Mouse (Mus musculus): ENCODE data around the gene Dusp11.
"Not testable (repeated sequence)": the region's sequence is repeated elsewhere in the genome, so short reads cannot be mapped to it uniquely, and the experiment has no call there.

Dusp11 gene

DNA sequence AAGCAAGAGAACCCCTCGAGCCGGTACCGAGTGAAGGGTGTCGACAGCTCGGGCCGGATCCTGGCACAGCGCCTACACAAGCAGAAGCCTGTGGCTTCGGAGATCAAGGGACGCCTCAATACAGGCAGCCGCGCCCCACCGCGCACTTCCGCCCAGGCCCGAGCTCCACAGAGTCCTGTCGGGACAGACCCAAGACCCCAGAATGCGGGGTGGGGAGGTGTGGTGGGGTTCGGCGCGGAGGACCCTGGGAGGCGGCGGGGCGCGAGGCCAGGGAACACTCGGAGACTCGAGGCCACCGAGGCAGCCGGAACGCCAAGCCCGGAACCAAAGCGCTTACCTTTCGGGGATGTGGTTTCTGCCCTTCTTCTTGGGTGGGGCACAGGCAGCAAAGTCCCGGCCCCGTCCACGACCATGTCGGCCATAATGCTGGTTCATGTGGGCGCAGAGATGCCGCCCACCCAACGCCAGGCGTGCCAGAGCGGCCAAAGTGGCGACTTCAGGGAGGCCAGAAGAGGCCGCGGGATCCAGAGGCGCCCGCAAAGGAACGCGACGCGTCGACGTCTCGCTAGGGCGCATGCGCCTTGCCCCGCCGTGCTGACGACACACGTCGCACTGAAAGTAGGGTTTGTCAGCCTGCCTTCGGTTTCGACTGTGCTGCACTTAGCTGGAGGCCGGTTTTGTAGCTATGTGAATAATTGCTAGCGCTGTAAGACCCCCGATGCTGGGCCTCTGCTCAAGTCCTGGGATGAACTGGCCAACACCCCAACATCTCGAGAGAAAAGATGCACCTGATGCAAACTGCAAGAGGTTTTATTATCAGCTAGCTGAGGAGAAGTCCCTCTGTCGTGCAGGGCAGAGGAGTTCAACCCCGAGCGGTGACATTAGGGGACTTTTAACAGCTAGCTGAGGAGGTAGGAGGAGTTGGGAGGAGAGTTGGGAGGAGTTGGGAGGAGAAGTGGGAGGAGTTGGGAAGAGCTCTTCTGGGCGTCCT is at the start of gene Dusp11:
Dusp11 (minus strand) TSS at position 567 of the 991 bp plus-strand sequence.
- peak; percentile 91 for DNase-seq (ENCODE audit: low spot score)

DNA sequence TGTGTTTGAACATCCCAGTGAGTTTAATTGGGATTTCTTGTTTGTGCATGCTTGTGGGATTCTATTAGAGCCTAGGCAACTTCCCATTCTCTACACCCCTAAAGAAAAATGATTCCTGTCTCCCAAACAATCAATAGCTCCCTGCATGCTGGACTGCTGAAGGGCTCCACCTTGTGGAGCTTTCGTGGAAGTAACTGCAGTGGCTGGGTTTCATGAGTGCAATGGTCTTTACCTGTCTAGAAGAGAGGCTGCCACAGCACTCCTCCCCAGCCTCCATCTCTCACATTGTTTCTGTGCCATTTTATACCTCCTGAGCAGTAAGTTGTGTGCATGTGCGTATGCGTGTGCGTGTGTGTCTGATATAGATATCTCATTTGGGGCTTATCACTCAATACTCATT is 48.5 kb upstream of the Dusp11 start:
- DNase-seq (ENCODE audit: low spot score) = peak; percentile 37

DNA sequence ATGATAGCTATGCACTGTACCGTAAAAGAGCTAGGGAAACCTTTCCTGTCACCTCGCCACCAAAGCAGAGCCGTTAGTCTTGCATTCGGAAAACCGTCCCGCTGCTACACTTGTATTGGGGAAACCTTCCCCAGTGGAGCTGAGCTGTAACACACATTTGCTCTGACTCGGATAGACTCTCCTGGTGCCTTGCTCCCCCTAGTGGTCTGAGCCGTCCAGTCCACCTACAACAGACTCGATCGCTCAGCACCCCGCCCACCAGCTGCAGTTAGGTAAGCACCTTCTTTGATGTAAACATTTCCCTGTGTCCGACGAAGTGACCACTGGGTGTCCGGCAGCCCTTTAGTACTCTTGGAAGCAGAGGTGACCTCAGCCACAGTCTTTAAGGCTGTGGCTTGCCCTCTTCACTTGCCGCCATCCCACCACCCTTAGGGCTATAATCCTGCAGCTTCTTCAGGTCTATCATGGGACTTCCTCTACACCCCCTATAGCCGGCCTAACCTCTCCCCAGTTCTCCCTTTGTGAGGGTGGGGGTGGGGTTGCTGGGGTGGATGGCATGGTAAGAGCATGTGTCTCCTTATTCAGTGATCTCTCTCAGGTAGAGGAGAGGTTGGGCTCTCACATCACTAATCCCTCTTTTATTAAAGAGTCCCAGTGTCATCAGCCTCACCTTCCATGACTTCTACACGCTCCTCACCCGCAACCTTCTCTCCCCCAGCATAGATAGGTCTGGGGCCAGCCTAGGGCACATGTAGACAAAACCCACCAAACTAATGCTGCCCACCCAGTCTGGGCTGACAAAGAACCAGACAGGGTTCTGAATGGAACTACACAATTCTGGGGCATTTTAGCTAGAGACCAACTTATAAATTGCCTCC is 43.0 kb upstream of the Dusp11 start:
- peak; percentile 60 for DNase-seq (ENCODE audit: low spot score)

DNA sequence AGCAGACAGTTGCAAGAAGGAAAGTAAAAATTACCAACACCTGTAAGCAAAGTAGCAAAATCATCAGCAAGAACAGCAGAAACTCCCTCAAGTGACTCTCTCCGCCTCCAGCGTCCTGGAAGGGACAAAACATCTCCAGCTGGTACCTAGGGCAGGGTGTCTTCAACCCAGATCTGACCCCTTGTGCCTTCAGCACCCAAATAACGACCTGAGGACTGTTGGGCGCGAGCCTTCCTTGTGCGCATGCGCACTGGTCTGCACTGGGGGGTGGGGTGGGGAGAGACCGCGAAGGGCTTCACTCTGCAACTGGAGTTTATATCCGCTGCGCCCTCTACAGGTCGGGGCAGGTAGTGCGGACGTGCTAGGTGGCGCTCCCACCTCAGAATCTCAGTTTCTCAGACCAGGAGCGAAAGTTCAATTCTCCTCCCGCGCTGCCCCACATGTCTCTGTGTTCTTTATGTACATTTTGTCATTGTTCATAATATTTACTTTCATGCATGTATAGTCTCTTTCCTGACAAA is 42.0 kb upstream of the Dusp11 start:
- DNase-seq (ENCODE audit: low spot score) = no peak

DNA sequence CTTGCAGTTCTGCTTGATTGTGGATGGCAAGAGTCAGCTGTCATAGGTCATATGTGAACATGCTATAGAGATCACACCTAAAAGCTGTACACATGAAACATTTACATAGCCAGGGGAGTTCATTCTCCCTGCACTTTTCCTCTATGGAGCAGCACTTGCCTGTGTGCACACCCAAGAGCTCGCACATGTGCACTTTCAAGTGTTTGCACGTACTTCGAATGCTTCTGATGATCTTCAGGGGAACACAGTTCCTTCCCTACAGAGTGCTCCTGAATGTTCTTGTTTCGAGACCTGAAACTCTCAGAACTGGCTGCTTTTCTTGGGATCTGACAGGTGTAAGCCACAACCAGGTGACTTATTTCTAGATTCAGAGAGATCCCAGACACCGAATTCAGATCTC is 29.3 kb upstream of the Dusp11 start:
- not testable (repeated sequence) for DNase-seq (ENCODE audit: low spot score)

DNA sequence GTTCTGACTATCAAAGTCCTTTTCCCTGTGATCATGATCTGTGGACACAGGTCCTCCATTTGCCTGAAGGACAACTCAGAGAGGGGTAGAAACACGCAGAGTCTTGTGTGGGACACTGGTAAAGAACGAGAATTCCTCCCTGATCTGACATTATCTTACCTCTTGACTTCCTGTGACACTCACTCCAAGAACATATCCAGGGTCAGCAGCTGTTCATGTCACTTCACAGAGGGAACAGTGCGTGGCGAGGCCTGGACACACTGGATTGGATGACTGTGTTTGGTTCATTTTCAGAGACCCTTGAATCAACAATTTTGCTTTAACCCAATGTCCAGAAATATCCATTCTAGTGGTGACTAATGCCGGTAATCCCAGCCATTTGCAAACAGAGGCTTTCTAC is 28.1 kb upstream of the Dusp11 start:
- not testable (repeated sequence) for DNase-seq (ENCODE audit: low spot score)

DNA sequence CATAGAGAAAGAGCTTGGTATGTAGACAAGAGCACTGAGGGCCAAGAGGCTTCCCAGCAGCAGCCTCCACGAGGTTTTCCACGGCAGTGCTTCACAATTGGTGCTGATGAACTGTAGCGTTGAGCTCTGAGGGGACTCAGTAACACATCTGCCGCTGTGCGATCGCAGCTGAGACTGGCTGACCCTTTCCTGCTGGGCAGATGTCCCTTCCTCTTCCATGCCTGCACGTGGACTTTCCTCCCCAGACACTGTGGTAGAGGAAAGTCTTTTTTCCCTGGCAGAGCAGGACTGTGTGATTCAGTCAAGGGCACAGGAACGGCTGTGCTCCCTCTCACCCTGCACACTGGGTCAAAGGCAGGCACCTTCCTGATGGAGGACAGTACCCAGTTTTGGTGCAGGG is 22.9 kb upstream of the Dusp11 start:
- no peak for DNase-seq (ENCODE audit: low spot score)

DNA sequence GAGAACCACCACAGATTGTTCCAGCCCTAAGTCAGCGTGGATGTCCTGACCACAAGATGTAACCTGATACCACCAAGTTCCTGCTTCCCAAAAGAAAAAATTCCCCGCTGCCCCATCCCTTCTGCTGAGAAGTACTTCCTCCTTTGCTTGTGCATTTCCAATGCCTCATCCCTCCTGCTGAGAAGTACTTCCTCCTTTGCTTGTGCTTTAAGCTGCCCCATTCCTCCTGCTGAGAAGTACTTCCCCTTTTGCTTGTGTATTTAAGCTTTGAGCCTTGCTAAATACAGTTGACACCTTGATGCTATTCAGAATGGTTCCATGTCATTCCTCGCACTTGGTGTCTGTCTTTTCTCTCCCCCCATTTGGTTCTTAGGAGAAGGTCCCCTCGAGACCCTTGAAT is 17.3 kb upstream of the Dusp11 start:
- not testable (repeated sequence) for DNase-seq (ENCODE audit: low spot score)

DNA sequence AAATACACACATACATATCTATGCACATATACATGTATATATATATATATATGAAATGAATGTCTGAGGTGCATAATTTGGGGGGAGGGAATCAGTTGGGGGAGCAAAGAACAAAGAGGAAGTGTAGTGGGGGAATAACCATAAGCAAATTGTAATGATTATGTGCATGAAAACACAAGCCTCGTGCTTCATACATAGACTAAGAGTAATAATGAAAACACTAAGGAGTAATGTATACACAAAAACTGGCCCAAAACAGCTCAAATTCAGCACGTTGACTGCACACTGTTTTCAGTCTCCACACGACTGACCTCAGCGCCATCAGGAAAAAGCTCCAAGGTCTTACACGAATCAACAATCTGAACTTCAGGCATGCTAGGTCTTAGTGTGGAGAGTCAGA is 14.8 kb upstream of the Dusp11 start:
- no peak for DNase-seq (ENCODE audit: low spot score)

DNA sequence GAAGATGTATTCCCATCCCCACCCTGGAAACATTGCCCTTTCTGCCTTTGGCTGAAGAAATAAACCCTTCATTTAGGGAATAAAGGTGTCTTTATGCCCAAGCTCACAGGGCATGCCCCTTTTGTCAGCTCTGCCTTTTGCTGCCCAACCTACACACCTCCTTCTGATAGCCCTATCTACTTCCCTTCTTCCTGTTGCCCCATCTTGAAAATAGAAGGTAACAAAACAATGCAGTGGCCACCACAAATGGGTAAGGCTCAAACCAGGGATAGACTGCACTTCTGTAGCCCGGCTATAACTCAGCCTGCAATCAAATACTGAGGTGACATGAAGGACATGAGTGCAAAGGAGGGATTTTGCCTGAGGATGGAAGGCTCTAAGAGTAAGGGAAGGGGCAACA is 14.3 kb upstream of the Dusp11 start:
- DNase-seq (ENCODE audit: low spot score) = no peak

DNA sequence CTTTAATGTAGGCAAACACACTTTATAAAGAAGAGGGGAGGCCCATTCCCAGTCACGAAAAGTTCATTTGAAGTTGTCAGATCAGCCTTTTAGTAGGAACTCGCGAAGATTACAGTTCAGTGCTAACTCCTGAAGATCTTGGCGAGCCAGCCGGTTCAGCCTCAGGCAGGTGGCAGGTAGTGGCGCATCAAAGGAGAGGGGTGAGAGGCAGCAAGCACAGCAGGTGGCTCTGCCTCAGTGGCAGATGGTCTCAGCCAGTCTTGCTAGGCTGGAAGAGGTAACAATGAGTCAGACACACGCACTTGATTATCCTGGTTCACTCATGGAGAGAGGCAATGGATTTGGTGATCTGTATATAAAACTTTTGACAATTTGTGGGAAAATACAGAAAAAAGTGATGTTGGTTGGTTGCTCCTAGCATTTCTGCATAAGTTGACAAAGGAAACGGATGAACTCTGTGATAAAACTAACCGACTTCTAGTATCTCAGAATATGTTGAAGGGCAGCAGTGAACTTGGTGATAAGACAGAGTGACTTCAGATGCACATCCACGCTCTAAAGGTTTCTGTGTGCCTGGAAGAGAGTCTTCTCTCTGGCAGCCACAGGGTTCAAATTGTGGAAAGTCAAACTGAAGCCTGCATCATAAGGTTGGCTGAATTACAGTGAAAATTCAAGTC is 13.6 kb upstream of the Dusp11 start:
- DNase-seq (ENCODE audit: low spot score) = no peak

DNA sequence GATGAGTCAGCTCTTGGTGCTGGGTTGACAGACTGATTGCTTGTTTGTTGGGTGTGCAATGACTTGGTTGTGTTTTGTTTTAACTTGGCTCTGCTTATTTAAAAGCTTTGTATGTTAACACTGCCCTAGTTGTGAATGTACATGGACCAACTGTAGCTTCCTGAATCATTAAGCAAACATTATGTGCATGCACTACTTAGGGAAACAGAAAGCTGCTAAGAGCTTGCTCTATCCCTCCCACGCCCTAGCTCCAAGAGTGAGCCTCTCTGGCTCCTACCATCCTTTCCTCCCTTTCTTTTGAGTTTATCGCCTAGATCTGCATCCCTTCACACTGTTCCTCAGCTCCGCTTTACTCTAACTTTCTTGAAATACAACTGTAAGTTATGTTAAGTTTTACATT is 11.9 kb upstream of the Dusp11 start:
- DNase-seq (ENCODE audit: low spot score) = no peak

DNA sequence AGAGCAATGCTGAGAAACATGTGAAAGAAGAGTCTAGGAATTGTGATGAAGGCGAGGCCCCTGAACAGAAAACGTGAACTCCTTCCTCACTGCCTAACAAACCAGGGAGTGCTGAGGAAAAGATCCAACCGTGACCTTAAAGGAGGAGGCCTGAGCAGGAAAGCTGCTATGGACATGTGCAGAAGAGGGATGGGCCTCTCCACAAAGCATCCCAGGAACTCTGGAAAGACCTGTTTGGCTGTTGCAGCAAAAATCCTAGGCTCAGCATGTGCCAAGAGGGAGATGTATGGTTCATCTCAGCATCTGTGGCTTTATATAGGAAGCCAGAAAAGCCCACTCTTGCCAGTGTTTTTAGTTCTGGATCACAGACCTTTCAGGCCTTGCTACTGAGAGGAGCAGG is 11.2 kb upstream of the Dusp11 start:
- no peak for DNase-seq (ENCODE audit: low spot score)

DNA sequence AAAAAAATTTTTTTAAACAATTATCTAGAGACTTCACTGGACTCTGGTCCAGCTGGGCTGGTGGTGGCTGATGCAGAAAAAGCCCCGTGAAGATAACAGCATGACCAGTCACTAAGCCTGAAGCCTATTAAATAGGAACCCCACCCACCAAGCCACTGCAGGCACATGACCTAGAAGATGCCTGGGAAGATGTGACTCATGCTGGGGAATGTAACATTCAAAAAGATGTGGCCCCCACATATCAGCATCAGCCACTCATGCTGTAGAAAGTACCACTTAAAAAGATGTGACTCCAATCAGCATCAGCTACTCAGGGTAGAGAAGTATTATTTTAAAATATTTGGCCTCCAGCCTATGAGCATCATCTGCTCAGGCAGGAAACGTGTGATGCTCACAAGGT is 8.4 kb upstream of the Dusp11 start:
- no peak for DNase-seq (ENCODE audit: low spot score)

DNA sequence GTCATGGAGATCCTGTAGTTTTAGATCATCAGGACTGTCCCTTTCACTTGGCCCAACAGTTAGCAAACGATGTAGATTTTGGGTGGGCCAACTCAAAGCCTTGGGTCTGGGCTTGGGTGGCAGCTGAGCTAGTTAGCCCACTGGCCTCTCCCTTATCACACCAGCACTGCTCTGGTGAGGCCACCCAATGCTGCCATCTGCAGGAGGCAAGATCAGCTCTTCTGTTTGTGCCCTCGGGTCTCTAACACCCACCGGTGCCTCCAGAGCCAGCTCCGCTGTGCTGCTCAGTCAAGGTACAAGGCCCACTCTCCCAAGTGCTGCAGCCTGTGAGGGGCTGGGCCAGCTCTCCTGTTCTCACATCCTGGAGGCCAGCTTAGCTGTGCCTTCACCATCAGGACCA is 5.2 kb upstream of the Dusp11 start:
- DNase-seq (ENCODE audit: low spot score) = no peak

DNA sequence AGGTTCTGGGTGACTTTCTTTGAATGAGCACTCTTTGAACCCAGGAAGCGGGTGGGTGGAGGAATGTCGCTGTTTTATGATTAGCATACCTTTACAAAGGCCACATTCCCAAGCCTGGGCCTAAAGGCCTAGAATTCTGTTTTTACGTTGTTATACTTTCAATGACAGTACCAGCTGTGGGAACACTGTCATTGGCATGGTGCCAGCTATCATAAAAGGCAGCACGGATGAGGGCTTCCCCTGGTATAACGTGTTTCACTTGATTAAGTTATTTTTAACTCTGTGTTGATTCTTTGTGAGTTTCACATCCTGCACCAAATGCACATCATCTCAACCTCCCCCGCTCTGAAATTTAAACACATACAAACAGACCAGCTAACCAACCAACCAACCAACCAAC is 4.6 kb upstream of the Dusp11 start:
- not testable (repeated sequence) for DNase-seq (ENCODE audit: low spot score)

DNA sequence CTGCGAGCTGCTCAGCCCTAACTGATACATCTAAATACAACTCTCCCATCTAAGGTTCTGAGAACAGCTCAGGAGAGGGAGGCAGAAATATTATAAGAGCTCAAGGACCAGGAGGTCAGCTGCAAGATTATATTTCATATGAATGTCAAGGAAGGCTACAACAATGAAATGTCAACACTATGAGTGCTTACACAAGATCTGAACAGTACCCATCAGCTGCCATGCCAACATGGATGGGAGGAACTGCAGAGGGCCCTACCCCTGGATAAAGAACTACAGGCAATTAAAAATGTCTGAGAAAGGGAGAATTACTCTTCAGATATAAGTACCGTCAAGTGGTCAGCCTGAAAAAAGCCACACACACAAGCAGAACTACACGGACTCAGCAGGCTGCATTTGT is 3.9 kb downstream of the Dusp11 start:
- no peak for DNase-seq (ENCODE audit: low spot score)

DNA sequence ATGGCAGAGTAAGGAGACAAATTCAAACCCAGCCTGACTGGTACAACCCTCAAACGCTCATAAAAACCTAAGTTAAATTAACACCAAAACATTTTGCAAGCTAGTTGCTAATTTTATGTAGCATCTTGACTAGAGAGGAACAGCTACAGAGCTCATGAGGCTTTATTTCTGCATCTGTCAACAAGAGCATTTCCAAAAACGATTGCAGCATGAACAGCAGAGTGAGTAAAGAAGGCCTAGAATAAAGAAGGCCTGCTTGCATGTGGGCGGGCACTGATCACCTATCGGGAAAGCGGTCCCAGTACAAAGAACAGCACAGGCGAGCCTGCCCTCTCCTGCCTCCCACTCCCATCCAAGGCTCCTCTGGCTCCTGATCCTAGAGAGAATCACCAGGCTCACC is 12.9 kb downstream of the Dusp11 start:
- DNase-seq (ENCODE audit: low spot score) = no peak

DNA sequence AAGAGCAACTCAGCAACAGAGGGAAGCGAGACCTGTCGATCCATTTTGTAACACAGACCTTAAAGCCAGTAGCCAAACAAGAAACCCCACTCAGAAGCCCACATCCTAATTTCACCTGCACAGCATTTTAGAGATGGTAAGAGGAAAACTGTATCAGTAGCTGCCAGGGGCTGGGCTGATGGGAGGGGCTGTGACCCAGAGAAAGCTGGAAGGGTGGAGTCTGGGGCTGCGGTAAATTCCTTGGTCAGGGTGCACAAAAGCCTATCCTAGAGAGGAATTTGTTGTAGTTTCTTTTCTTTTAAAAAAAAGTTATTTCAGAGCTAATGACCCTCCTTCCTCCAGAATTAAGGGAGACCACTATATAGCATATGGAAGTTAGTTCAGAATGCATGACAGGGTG is 19.0 kb downstream of the Dusp11 start:
- DNase-seq (ENCODE audit: low spot score) = no peak

DNA sequence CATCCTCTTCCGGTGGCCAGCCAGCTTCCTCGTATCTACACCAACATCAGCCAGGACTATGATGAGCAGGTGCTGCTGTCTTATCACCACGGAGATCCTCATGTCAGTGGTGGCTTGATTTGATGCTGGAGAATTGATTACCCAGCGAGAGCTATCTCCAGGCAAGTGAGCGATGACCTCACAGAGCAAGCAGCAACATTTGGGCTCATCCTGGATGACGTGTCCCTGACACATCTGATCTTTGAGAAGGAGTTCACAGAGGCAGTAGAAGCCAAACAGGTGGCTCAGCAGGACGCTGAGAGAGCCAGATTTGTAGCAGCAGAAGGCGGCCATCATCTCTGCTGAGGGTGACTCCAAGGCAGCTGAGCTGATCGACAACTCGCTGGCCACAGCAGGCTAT is 22.8 kb downstream of the Dusp11 start:
- DNase-seq (ENCODE audit: low spot score) = no peak

DNA sequence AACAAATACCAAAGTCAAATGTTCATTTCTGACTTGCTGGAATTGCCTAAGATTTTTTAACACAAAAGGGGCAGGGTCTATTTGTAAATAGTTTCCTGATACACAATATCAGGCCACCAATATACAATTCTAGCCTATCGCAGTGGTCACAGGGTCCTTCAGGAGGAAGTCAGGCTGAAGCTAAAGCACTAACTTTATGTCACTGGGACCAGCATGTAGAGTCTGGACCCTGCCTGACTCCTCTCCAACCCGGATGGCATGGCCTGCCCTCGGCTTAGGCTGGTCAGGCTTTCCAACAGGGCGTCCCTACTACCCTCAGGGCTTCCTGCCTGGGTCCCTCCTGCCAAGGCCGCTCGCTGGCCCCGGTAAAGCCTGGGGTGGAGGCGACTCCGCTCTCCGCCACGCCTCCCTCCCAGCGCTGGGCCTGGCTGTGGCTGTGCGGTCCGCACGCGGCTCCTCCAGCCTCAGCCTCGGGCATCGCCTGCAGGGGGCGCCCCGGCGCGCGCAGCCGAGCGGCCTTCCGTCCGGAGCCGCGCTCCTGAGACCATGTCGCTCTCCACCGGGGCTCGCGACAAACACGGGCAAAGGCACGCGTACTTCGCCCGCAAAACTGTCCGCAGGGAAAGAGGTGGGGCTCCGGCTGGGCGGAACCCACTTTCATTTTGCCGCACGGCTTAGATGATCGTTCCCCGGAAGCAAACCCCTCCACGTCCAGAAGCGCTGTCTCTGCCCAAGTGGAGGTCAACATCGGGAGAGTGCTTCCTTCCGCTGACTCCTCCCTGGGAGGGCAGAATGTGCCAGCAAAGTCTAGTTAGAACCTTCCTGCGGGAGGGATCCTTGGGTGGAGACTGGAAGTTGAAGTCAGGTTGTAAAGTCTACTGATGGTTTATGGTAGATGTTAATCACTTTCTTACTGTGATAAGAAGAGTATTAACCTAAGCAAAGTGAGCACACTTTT is 24.7 kb downstream of the Dusp11 start:
- DNase-seq (ENCODE audit: low spot score) = peak; percentile 73

Data from urinary bladder, postnatal 25 days (tissue).